ENCODE assay signal across 8 mouse cellular contexts in genomic region chrX:96019556-96019955, GRCm38 (mm10).
A peak's percentile ranks its signal among the peaks of the same experiment; 100 is the strongest.
DNase-seq lines count a peak whose midpoint lies in the region; ATAC-seq and TF ChIP-seq lines count a peak whose summit lies in the region.

No protein-coding gene starts in this region.

- H3K27me3 ChIP-seq in liver, embryonic 14.5 days (ENCODE audit: control insufficient read depth, insufficient read depth, low read length): no peaks in the 10 kb centered on the region

- no peak for TF ChIP-seq POLR2A in brain, embryonic 14.5 days (IDR thresholded peaks at IDR 0.05; ENCODE audit: borderline replicate concordance, extremely low read depth, insufficient read depth, insufficient read length, poor library complexity, severe bottlenecking)

- peak; percentile 25 for DNase-seq in 3134 (ENCODE audit: extremely low read depth, insufficient read length, low spot score)
- DNase-seq in CD8-positive naive resting alpha-beta T cell, adult 2 months (ENCODE audit: low read depth in 2 of 2, low spot score in 2 of 2): peak; percentile 36 to 69
- DNase-seq in brain, embryonic 14.5 days (ENCODE audit: low read depth): peak; percentile 43
- peak; percentile 81 for DNase-seq in induced T-regulatory cell, adult 2 months (ENCODE audit: low read depth)
- no peak for DNase-seq in liver, embryonic 14.5 days (ENCODE audit: low read depth in 3 of 3, low spot score in 3 of 3)
- peak; percentile 57 for DNase-seq in retina, embryonic 14.5 days (ENCODE audit: low spot score)
- DNase-seq in urinary bladder, postnatal 25 days (ENCODE audit: low spot score): peak; percentile 29

- TF ChIP-seq CTCF in brain, embryonic 14.5 days (IDR thresholded peaks at IDR 0.05; ENCODE audit: borderline replicate concordance, extremely low read depth, insufficient read depth, insufficient read length): peak; percentile 51; the same call in 1 of the 2 replicates
- TF ChIP-seq CTCF in liver, embryonic 14.5 days (IDR thresholded peaks at IDR 0.05; ENCODE audit: low read depth): peak; percentile 44; the same call in 1 of the 2 replicates

- H3K4me3 ChIP-seq in liver, embryonic 14.5 days (ENCODE audit: insufficient read depth in 1 of 2, low read depth in 2 of 2, low read length in 2 of 2): no peak overlapping the region

- ATAC-seq in frontal cortex, adult (ENCODE audit: low TSS enrichment): peak; percentile 93
- ATAC-seq in liver, embryonic 14.5 days (ENCODE audit: insufficient read depth): no peak

- no peaks in the 10 kb centered on the region for H3K9me3 ChIP-seq in liver, embryonic 14.5 days (ENCODE audit: control insufficient read depth, low read length)

- H3K9ac ChIP-seq in liver, embryonic 14.5 days (replicated peaks): no peak overlapping the region

- no peaks in the 10 kb centered on the region for H3K4me1 ChIP-seq in liver, embryonic 14.5 days (replicated peaks; ENCODE audit: control insufficient read depth in 2 of 2, insufficient read depth in 2 of 2, low read length in 1 of 2)

- H3K27ac ChIP-seq in liver, embryonic 14.5 days: no peak overlapping the region

- no peak for TF ChIP-seq EP300 in liver, embryonic 14.5 days (IDR thresholded peaks at IDR 0.05; ENCODE audit: low read depth)

- WGBS in liver, embryonic 14.5 days (ENCODE audit: insufficient replicate concordance): 10% methylated on average over 2 of the region's 2 CpGs

- H3K4me2 ChIP-seq in liver, embryonic 14.5 days (ENCODE audit: low read depth): no peak overlapping the region

- no peaks in the 10 kb centered on the region for H3K36me3 ChIP-seq in liver, embryonic 14.5 days (replicated peaks; ENCODE audit: control insufficient read depth, insufficient read depth, low read depth)

Comparison
In these comparisons a context has a peak if more than half of its experiments do, and no peak if none do; other contexts are left out.
1. DNase-seq: peak in 3134 (single experiment), CD8-positive naive resting alpha-beta T cell, adult 2 months (2 of 2), brain, embryonic 14.5 days (single experiment), induced T-regulatory cell, adult 2 months (single experiment), retina, embryonic 14.5 days (single experiment) and urinary bladder, postnatal 25 days (single experiment); none in liver, embryonic 14.5 days (0 of 3).